ENCODE assay signal across 9 mouse cellular contexts in the genomic region with DNA sequence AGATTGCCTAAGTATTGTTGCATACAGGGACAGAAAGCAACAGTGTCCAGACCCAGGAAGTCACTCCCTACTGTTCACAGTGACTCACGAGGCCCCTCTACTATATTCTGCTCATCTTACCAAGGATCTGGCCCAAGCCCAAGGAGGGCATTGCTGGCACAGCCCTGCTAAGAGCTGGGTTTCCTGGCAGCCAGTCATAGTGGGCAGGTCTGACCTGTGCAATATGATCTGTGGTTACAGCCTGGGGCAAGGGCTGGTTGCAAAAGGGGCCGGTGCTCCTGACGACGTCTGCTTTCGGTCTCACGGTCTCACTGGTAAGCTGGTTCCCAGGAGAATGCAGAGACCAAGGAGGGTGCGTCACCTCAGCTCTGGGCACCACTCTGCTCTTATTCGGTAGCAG. TPM values are rescaled to one million over a fixed set of nuclear protein-coding genes. Genes with fewer than 3 reads are reported as not detected.
DNase-seq lines count a peak whose midpoint lies in the region; ATAC-seq and TF ChIP-seq lines count a peak whose summit lies in the region.
"Had no signal": no experiment of that assay in that cellular context is flagged by ENCODE, and none has a peak within 500 bp of the region (broad histone marks: within the 10 kb centered on the region; RNA-seq: fewer than 3 reads in every experiment).

No protein-coding gene starts in this region.

- H3K4me2 ChIP-seq in kidney, embryonic 16.5 days (replicated peaks; ENCODE audit: low read depth, low read length): peak overlapping the region; percentile 1; the same call in 1 of the 2 replicates
- no peak overlapping the region for H3K4me2 ChIP-seq in midbrain, embryonic 13.5 days (replicated peaks)

- H3K9me3 ChIP-seq in kidney, embryonic 16.5 days (ENCODE audit: low read length): no peaks in the 10 kb centered on the region
- H3K9me3 ChIP-seq in midbrain, embryonic 13.5 days: no peaks in the 10 kb centered on the region

- CTCF ChIA-PET in Patski (lab: Charles Lee): interaction anchor here (1.7 to 3.7 kb wide), 2 partner anchors 11 to 25 kb away, joined by 9 to 24 read pairs; partner anchors contain the start of gene Vps18

- ATAC-seq in Patski: peak; percentile 90
- ATAC-seq in kidney, embryonic 16.5 days (ENCODE audit: low FRiP score, low TSS enrichment): peak; percentile 86
- peak; percentile 89 for ATAC-seq in megakaryocyte-erythroid progenitor cell, adult 5-6 weeks (replicated peaks; ENCODE audit: low FRiP score, low TSS enrichment, poor library complexity, severe bottlenecking)
- ATAC-seq in midbrain, embryonic 13.5 days: no peak; the same call in 1 of the 2 replicates

- H3K4me1 ChIP-seq in kidney, embryonic 16.5 days (ENCODE audit: insufficient read depth, low read length): 0 out of 2 replicates have a peak, but pooled peaks cover 6% of the 10 kb centered on the region
- H3K4me1 ChIP-seq in midbrain, embryonic 13.5 days (replicated peaks): no peaks in the 10 kb centered on the region

- intact Hi-C loops in gastrocnemius, postnatal 36 days (cut with DNase I): no loop called here

- WGBS in kidney, embryonic 16.5 days: 18% methylated on average over 8 of the region's 8 CpGs
- 45% methylated on average over 8 of the region's 8 CpGs for WGBS in midbrain, embryonic 13.5 days

- in situ Hi-C loops in Patski (cut with MboI; ENCODE audit: low pct_unique_long_range_greater_than_20kb): no loop called here

- H3K27ac ChIP-seq in kidney, embryonic 16.5 days (ENCODE audit: low read length): no peak overlapping the region
- no peak overlapping the region for H3K27ac ChIP-seq in midbrain, embryonic 13.5 days

- no peaks in the 10 kb centered on the region for H3K36me3 ChIP-seq in kidney, embryonic 16.5 days (ENCODE audit: insufficient read depth, low read length)
- no peaks in the 10 kb centered on the region for H3K36me3 ChIP-seq in midbrain, embryonic 13.5 days

- POLR2A ChIA-PET in Patski (lab: Charles Lee): interaction anchor here (1.0 kb wide), 1 partner anchor 20 kb away, joined by 3 read pairs; no protein-coding TSS in a partner anchor

- no peak for TF ChIP-seq CTCF in Patski (IDR thresholded peaks at IDR 0.05)

- H3K4me3 ChIP-seq in kidney, embryonic 16.5 days (ENCODE audit: low read length): no peak overlapping the region
- no peak overlapping the region for H3K4me3 ChIP-seq in midbrain, embryonic 13.5 days (replicated peaks)
- H3K4me3 ChIP-seq: erythroblast, embryonic 14.5 days had no signal

- H3K9ac ChIP-seq in kidney, embryonic 16.5 days (replicated peaks; ENCODE audit: low read length): 0 out of 2 replicates have a peak overlapping the region, but pooled peaks have one; percentile 23
- no peak overlapping the region for H3K9ac ChIP-seq in midbrain, embryonic 13.5 days (replicated peaks)

- H3K27me3 ChIP-seq in Patski: no peaks in the 10 kb centered on the region
- no peaks in the 10 kb centered on the region for H3K27me3 ChIP-seq in kidney, embryonic 16.5 days (ENCODE audit: insufficient read depth, low read length)
- 0 out of 2 replicates have a peak, but pooled peaks cover 5% of the 10 kb centered on the region for H3K27me3 ChIP-seq in midbrain, embryonic 13.5 days

- DNase-seq in cerebellum, postnatal 10 days: peak; percentile 75 to 81
- DNase-seq in cerebellum, adult 8-10 months: no peak
- DNase-seq in Patski (ENCODE audit: low read depth, low spot score): peak; percentile 92
- peak; percentile 36 to 69 for DNase-seq in gastrocnemius, postnatal 36 days
- no peak for DNase-seq in spleen, postnatal 36 days (ENCODE audit: low spot score in 2 of 2)

RNA-seq across cellular contexts. Expression of gene Rhov, which starts 8.1 kb away (rescaled TPM):
- polyA plus RNA-seq in Patski (2021): 2.2 TPM
- not detected for total RNA-seq in gastrocnemius, postnatal 36 days (2021)
- polyA plus RNA-seq in kidney, embryonic 16.5 days (2015; fragmentation: Nextera tagmentation; extraction: Ambion mirVana): 1.8 and 2.3 TPM in 2 replicates
- not detected in 2 replicates for total RNA-seq in megakaryocyte-erythroid progenitor cell, adult 5-6 weeks (2014; fragmentation: Nextera tagmentation)
- total RNA-seq in megakaryocyte-erythroid progenitor cell, adult 5-6 weeks (2017): not detected in 2 replicates
- polyA plus RNA-seq in midbrain, embryonic 13.5 days (2015; fragmentation: Nextera tagmentation; extraction: Ambion mirVana): 15.1 and 15.5 TPM in 2 replicates
- polyA plus RNA-seq: erythroblast, embryonic 14.5 days had no signal

RNA-seq across cellular contexts. Expression of gene Vps18, which starts 25.6 kb away (rescaled TPM):
- polyA plus RNA-seq in Patski (2021): 25.3 TPM
- 1 to 10 TPM; 9.0 to 9.2 TPM for total RNA-seq in gastrocnemius, postnatal 36 days (2021)
- 23.0 and 23.1 TPM in 2 replicates for polyA plus RNA-seq in kidney, embryonic 16.5 days (2015; fragmentation: Nextera tagmentation; extraction: Ambion mirVana)
- total RNA-seq in megakaryocyte-erythroid progenitor cell, adult 5-6 weeks (2014; fragmentation: Nextera tagmentation): 9.0 and 13.1 TPM in 2 replicates
- total RNA-seq in megakaryocyte-erythroid progenitor cell, adult 5-6 weeks (2017): 6.5 and 12.4 TPM in 2 replicates
- polyA plus RNA-seq in midbrain, embryonic 13.5 days (2015; fragmentation: Nextera tagmentation; extraction: Ambion mirVana): 26.0 and 26.3 TPM in 2 replicates

RNA-seq across cellular contexts. Expression of gene Spint1, which starts 25.8 kb away (rescaled TPM):
- polyA plus RNA-seq in Patski (2021): 4.5 TPM
- total RNA-seq in gastrocnemius, postnatal 36 days (2021): under 1 TPM in 1 of 2 experiments, not detected in 1; 0.20 TPM
- polyA plus RNA-seq in kidney, embryonic 16.5 days (2015; fragmentation: Nextera tagmentation; extraction: Ambion mirVana): 48.9 and 49.4 TPM in 2 replicates
- total RNA-seq in megakaryocyte-erythroid progenitor cell, adult 5-6 weeks (2014; fragmentation: Nextera tagmentation): not detected in 2 replicates
- total RNA-seq in megakaryocyte-erythroid progenitor cell, adult 5-6 weeks (2017): 0.42 TPM in 1 of 2 replicates, not detected in the other
- polyA plus RNA-seq in midbrain, embryonic 13.5 days (2015; fragmentation: Nextera tagmentation; extraction: Ambion mirVana): 0.34 and 0.48 TPM in 2 replicates
- polyA plus RNA-seq: erythroblast, embryonic 14.5 days had no signal

RNA-seq across cellular contexts. Expression of gene Ppp1r14d, which starts 33.3 kb away (rescaled TPM):
- polyA plus RNA-seq in Patski (2021): not detected
- total RNA-seq in gastrocnemius, postnatal 36 days (2021): not detected
- polyA plus RNA-seq in kidney, embryonic 16.5 days (2015; fragmentation: Nextera tagmentation; extraction: Ambion mirVana): 1.0 and 1.2 TPM in 2 replicates
- total RNA-seq in megakaryocyte-erythroid progenitor cell, adult 5-6 weeks (2014; fragmentation: Nextera tagmentation): not detected in 2 replicates
- not detected in 2 replicates for total RNA-seq in megakaryocyte-erythroid progenitor cell, adult 5-6 weeks (2017)
- polyA plus RNA-seq in midbrain, embryonic 13.5 days (2015; fragmentation: Nextera tagmentation; extraction: Ambion mirVana): not detected in 2 replicates
- polyA plus RNA-seq: erythroblast, embryonic 14.5 days had no signal

RNA-seq across cellular contexts. Expression of gene Dnajc17, which starts 54.4 kb away (rescaled TPM):
- polyA plus RNA-seq in Patski (2021): 18.6 TPM
- 1 to 10 TPM; 7.7 to 7.8 TPM for total RNA-seq in gastrocnemius, postnatal 36 days (2021)
- polyA plus RNA-seq in kidney, embryonic 16.5 days (2015; fragmentation: Nextera tagmentation; extraction: Ambion mirVana): 21.0 and 21.6 TPM in 2 replicates
- 10.3 and 21.8 TPM in 2 replicates for total RNA-seq in megakaryocyte-erythroid progenitor cell, adult 5-6 weeks (2014; fragmentation: Nextera tagmentation)
- 39.6 and 52.1 TPM in 2 replicates for total RNA-seq in megakaryocyte-erythroid progenitor cell, adult 5-6 weeks (2017)
- 24.0 and 24.3 TPM in 2 replicates for polyA plus RNA-seq in midbrain, embryonic 13.5 days (2015; fragmentation: Nextera tagmentation; extraction: Ambion mirVana)

Comparison
In these comparisons a context has a peak if more than half of its experiments do, and no peak if none do; other contexts are left out.
1. DNase-seq: peak in cerebellum, postnatal 10 days (2 of 2), Patski (single experiment) and gastrocnemius, postnatal 36 days (2 of 2); none in cerebellum, adult 8-10 months (single experiment) and spleen, postnatal 36 days (0 of 2).